Mouse (Mus musculus) brain, embryonic 14.5 days (tissue): ENCODE measurements around the gene AC124108.1.

ENCODE experiments used
- CTCF ChIP-seq: fragments of 200-500 bp; IDR thresholded peaks from 2 replicates; pipeline ENCODE4 v1.5.1; 2012; ENCODE audit warnings: inconsistent platforms, mild to moderate bottlenecking, moderate library complexity, borderline replicate concordance; ENCODE audit not compliant: insufficient read depth, insufficient read length; ENCODE audit errors: extremely low read depth
- POLR2A ChIP-seq: fragments of 200-500 bp; IDR thresholded peaks from 2 replicates; pipeline ENCODE4 v1.6.1; 2012; ENCODE audit warnings: mild to moderate bottlenecking, inconsistent platforms, borderline replicate concordance; ENCODE audit not compliant: poor library complexity, insufficient read depth, insufficient read length, severe bottlenecking; ENCODE audit errors: extremely low read depth

DNA sequence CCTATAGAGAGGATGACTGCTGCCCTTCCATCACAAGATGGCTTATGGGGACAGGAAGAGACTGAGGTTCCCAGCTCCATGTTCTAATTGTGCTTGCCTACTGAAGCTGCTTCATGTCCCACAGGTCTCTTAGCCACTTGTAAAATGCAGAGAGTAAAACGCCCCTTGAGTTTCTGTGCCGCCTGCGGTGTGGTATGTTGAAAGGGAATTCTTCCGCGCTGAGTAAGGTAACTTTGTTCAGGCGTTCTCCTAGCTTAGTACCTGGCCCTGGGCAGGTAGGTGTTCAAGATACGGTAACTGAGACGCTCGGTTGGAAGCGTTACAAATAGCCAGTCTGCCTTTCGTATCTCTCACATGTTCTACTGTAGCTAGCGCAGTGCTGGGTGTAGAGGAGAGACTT, 20.4 kb downstream of the AC124108.1 start:
- TF ChIP-seq CTCF (no peak), POLR2A (no peak)
